Mouse (Mus musculus) NIH3T3 (cell line): ENCODE measurements around the gene Lrrc4c.

Source experiments
- DNase-seq: peaks from one replicate; pipeline ENCODE4 v3.0.0-alpha.2; 2012; ENCODE audit warnings: low read depth

Lrrc4c gene

DNA sequence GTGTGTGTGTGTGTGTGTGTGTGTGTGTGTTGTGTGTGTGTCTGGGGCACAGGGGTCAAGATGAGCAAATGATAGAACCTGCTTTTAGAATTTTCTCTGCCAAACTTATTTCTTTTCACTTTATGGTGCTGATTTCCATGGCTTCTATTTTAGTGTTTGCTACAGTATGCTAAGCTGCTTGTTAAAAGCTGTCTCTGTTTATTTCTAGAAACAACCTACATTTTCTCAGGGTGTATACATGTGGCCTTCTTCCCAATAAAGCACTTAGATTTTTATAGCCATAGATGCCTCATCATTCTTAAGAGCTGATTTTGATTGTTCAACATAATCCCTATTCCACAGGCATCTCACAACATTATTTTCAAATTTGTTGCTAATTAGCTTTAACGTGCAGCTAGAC is 229.2 kb downstream of the Lrrc4c start:
- DNase-seq: no peak

DNA sequence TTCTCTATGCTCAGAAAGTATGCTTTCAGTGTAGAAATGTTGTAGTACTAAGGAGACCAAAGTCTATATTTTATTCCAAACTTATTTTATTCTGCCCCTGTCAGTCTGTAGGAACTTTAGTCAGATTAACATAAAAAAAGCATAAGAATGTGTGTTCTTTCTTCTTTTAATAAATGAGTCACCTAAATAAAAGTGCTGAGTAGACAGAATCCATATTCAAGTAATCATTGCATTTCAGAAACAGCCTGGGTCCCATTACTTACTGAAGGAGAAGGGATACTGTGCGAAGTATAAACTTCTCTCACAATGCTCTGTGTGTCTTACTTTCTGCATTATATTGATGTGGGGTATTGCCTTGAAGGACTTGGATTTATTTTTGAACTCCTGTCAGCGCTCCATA is 255.8 kb downstream of the Lrrc4c start:
- DNase-seq: no peak

DNA sequence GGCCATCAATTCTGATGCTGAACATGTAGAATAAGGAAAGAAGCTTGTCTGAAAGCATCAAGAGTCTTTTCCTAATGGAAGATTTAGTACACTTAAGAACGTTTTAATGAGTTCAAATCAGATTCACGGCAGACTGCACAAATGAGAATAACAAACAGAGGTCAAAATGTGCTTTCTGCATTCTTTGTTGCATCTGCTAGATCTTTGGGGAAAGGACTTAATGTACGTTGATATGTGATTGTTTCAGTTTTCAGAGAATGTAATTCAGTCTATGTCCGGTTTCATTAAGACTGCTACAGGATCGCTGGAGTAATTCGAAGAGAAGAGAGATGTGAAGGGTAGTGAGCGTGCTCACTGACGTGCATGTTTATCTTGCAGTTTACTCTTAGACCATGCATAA is 259.7 kb downstream of the Lrrc4c start:
- DNase-seq: no peak

DNA sequence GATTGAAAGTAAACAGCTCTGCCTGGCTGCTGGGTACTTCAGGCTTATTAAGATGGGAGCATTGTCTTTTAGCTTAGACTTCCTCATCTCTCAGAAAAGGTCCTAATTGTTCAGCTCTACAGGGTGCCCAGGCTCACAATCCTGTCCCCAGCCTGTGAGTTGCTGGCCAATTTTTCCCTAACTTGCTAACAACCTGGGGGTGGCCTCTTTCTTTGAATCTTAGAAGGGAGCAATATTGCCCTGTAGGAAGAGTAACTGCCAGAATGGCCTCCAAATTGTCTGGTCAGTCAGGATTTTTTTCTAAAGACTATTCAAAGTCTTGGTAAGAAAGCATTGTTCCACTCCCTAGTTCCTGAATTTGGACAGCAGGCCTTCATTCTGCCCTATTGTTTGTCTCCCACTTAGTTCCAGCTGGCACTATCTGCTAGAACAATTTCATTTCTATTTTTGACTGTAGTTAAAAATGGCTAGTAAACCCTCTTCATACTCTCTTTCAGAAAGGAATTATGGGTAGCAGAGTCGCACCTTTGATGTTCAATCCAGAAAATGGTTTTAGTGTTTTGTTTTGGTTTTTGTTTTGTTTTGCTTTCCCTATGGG is 262.3 kb downstream of the Lrrc4c start:
- DNase-seq: no peak

DNA sequence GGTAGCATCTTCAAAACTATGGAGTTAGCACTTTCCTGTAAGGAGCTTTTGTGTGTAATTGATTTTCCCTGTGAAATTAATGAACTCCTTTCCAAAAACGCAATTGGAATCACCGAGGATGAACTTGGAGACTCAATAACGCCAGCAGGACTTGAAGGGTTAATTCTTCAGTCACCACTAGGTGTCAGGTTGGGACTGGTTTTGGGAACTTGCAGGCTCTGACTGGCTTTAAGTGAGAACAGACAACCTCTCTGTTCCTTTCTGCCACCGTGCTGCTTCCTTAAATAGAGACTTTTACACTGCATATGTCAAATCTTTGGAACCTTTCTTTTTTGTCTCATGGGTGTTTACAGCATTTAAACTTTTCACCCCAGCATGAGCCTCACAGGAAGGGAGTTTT is 267.7 kb downstream of the Lrrc4c start:
- DNase-seq: peak; percentile 61

DNA sequence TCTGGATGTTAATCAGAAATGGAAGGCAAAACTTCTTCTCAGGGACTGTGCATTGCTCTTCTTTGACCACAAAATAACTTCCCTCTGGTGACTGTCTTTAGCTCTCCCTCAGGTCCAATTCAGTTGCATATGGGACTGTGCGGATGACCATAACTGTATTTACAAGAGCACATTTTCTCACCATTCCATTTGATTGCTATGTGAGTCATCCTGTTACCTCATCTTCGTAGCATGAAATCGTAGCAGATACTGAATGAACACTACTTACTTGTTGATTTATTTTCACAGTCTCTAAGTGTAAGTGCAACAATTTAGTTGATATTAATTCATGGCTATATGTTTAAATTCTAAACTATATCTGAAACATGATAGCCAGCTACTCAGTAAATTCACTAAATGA is 286.8 kb downstream of the Lrrc4c start:
- no peak for DNase-seq

DNA sequence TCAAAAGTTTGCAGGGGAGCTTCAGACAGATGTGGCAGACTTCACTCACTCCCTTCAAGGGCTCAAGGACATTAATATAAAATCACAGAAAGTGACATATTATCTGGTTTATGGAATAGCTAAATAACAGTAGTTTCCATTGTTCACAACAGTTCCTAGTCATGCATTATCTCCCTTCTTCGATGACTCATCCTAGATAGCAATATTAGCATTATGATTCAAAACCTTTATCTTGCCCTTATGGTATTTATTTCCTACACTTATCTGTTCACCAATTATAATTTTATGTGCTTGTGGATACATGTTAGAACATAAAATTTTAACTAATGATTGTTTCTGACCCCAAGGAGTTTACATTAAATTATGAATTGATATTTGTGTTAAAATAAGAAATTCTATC is 296.2 kb downstream of the Lrrc4c start:
- no peak for DNase-seq

DNA sequence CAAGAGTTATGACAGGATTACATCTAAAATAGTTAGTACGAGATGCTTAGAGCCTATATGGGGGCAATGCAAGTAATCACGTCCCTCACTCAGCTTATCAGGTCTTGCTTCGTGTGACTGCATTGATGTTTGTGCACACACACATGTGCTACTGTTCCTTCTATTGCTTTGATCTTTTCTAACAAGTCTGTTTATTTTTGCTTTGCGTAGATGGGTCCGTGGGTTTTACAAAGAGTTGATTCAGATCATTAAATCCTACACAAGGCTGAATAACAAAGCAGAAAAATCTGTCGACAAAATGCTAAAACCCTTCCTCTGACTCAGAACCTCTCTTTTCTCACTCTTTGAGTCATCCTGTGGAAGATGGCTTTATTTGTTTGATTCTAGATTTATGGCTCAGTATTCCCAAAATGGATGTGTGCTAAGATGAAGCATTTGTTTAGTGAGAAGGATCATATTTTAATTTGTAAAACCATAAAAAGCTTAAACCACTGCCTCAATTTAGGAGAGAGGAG is 300.8 kb downstream of the Lrrc4c start:
- DNase-seq: no peak

DNA sequence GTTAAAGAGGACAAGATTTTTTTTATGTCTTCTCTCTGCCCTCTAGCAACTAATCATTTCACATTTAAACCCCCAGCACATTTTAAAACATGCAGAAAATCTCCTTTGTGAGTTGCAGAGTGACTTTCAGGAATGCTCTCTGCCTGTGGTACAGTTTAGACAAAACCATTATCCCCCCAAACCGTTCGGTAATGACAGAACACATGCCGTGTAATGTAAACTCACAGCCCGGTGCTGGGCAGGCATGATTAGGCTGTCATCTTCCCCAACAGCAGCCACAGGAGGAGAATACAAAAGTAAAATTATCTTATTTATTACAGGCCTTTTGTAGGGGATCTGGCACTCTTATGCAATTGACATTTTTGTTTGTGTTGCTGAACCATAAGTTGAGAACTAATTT is 349.1 kb downstream of the Lrrc4c start:
- DNase-seq: no peak

DNA sequence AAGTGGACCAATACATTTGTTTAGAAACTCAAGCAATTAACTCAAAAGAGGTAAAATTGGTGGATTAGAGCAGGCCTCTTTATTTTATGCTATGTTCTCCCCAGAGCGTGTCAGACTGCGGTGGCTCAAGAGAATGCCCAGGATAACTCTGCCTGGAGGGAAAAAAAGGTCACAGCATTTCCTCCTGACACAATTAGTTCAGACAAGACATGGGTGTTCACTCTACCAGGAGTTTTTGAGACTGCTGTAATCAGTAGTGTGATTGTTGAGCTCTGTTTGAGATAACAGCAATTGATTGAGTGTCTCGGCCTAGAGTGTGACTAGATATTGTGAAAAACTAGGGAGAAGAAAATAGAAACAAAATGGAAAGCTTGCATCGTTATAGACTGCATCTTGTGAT is 363.8 kb downstream of the Lrrc4c start:
- DNase-seq: no peak

DNA sequence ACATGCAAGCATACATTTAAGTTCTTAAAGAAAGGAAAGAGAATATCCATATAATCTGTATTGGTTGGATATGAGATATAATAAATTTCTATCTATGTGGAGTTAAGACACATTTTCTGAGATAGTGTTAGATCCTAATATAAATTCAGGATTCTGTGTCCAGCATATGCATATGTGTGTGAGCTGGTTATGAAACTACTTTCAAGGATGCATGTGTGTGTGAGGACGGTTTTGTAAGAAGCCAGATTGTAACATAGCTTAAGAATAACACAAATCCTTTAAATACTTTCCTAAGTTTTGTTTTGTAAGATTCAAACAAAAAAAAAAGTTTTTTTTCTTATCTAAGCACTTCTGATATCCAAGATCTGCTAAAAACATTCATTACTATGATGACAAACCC is 367.4 kb downstream of the Lrrc4c start:
- no peak for DNase-seq

DNA sequence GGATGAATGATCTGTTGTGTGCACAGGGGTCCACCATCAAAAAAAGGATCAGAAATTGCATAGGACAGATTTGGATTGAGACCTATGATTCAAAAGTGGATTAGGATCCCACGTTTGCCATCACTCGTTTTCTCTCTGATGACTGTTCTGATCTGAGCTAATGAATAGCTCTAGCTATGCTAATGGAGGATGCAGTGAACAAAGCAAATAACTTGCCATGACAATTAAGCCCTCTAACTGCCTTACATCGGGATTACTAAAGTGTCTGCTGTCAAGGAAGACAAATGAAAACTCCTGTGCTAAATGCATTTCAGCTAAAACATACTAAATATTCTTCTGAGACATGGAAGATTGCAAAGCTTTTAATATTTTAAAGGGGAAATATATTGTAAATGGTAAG is 387.0 kb downstream of the Lrrc4c start:
- DNase-seq: no peak

DNA sequence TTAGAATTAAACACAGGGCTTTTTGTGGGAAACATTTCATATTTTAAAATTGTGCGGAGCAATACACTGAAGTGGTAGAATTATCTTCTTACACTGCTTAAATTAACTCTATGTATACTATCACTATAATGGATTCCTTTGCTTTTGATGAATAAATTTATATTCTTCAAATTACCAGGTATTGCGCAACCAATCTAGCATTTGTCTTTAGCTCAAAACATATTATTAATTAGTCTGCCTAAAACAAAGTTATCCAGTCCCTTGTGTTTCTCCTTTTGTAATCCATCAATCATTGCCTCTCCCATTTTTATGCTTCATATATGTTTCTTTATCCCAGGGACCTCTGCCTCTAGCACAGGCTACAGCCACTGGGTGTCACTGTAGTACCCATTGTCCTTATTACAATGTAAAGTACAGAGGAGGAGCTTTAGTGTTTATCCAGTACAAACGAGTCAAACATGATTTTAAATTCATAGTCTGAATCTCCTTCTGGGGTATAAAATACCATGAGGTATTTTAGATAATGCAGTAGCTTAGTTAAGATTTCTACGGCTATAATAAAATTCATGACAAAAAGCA is 389.9 kb downstream of the Lrrc4c start:
- no peak for DNase-seq

DNA sequence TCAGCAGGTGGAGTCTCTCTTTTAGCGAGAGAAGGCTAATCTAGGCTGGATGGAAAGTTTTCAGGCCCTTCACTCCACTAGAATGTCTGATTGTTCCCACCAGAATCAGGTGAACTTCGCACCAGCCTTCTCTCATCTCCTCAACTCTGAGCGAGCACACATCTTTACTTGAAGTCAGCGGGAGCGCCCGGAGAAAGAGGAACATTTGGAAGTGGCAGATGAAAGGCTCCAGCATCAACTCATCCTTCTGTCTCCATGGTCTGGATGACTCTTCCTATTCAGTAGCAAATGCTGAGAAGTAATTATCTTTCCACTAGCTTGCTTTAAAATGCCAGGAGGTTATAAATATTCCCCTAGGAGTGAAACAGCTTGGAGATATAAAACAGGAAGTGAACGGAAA is 396.6 kb downstream of the Lrrc4c start:
- no peak for DNase-seq

DNA sequence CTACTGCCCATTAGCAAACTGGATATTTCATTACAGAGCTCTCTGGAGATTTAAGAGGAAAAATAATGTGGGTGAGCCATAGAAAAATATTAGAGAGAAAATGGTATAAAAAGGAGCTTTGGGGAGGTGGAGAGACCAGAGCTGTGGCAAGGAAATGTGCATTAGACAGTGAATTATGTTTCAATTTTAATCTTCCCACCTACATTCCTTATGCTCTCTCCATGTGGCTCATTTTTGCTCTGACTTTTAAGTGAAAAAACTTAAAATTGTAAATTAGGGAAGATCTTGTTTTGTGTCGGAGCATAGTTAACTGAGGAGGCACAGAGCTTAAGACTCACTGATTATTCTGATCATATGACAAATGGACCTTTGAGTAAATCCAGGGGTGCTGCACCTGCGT is 399.4 kb downstream of the Lrrc4c start:
- no peak for DNase-seq

DNA sequence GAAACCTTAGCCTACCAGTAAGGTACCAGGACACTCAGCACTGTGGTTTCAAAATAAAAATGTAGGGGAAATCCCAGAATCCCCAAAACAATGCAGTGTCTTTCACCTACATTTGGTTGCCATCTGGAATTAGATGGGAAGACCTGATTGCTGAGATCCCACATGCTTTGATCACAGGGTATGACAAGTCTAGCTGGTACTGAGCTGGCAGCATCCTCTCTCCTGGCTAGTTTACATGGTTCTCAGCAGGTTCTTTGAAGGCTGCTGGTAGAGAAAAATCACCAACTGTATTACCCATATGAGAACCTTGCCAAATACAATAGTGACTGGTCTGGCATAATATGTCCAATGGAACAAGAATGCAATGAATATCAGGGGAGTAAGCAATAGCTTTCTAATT is 405.4 kb downstream of the Lrrc4c start:
- DNase-seq: no peak

DNA sequence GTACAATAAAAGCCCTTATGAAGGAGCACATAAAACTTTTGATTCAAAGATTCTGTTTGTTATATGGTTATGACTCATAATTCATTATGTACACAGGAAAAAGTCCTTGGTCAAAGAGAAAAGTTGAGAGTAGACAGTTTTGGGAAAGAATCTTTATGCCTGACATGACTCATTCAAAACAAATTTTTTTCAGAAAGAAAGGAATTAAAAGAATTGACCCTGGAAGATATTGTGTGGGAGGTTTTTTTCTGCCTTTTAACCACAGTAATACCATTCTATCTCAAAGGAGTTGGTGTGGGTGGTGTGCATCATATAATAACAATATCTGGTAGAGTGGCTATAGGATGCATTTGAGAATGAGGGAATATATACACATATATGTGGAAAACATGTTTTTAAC is 418.1 kb downstream of the Lrrc4c start:
- DNase-seq: no peak

DNA sequence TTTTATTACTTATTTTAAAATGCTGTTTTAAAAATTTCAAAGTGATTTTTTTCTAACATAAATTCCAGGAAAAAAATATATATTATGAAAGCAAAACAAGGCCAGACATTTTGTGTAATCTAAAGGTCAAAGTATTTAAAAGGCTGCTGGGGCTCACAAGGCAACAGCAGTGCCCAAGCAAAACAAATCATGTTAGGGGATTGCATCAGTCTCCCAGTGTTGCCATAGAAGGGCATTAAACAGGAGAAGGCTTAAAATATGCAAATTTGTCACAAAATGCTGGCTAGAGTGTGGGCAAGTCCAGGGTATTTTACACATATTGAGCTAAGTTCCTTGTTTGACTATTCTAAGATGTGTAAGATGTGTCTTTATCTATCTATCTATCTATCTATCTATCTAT is 437.1 kb downstream of the Lrrc4c start:
- DNase-seq: no peak

DNA sequence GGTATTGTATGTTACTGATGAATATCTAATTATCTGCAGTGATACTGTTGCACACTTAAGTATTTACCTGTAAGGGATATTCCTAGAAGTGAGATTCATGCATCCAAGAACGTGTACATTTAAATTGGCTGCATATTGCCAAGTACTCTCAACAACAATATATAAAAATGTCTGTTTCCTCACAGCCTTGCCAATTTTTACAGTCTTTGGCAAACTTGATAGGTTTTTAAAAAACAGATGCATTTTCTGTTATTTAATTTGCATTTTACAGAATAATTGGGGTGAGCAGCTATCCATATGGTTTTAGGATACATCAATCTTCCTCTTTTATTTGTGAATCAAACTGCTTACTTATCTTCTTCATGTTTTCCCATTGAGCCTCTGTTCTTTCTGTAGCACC is 439.7 kb downstream of the Lrrc4c start:
- DNase-seq: no peak

DNA sequence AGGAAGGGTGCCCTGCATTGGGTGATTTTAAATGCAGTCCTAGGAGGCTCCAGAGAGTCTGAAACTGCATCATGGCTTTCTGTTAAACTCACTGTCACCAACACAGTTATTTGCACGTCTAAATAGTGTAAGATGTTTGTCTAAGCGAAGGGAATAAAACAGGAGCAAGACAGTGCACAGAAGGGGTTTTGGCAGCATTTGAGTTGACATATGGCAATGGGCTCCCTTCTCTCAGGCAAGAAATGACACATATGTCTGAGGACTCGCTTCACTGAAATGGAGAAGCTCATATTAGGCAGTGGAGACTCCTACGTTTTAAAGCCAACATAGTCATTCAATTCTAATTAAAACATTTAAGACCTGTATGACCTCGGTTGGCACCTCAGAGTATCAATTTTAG is 445.6 kb downstream of the Lrrc4c start:
- no peak for DNase-seq

DNA sequence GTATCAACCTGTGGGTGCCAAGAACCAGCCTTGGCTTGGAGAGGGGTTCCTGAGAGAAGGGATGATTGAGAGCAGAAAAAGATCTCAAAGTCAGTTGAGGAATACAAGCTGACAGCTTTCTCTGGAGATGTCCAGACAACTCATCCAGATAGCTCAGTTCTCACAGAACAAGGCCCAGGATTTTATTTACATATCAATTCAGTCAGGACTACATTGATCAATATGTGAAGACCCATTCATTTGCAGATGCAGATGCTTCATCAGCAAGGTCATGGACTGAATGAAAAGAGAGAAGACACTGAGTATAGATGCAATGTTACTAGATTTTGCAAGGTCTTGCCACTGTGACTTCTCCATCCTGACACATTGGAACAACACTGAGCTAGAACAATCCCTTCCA is 457.4 kb downstream of the Lrrc4c start:
- no peak for DNase-seq

DNA sequence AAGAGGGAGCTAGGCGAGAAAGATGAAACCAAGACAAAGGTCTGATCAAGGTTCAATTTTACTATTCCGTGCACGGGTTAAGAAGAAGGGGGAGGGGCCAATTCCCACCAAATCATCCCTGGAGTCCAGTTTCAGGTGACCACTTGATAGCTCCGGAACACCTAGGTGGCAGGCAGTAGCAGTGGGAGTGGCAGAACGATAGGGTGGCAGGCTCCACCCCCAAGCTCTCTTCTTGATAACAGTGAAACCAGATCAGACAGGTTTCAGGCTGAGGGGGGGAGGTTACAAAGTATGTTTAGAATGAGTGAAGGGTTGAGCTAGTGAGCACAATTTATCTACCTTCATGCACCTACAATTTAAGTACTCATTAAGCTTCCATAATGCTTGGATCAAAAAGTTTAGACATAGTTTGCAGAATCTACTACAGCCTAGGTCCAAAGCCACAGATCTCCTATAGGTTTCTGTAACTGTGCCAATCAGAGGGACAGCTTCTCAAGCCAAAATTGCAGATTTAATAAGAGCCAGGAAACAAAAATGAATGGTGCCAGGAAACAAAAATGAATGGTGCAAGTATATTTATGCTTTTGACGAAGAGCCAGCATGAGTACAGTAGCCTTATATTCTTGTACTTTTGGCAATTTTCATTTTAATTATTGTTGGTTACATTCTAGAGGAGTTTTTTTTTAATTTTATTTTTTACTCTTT is 478.9 kb downstream of the Lrrc4c start:
- DNase-seq: no peak

DNA sequence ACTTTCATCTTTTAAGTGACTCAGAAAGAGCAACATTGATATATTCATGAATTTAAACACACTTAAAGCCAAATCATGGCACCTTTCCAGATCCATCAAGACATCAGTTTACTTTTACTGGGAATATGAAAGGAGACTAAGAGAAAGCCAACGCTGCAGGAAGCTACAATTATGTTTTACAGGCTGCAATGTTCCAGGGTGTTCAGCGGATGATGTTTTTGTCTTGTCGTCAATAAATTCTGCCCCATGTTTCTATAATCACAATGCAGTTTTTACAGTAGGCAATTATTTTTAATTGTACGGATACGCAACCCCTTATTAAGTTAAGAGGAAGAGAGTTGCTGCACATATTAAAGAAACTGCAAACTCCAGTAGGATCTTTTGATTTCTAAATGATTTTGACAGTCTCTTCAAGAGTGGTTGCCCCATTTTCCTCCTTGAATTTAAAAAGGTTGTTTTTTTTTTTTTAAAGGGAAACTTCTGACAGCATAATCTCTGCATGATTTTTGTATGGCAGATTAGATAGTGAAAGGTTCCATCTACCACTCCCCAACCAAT is 532.9 kb downstream of the Lrrc4c start:
- no peak for DNase-seq
